Mouse (Mus musculus) megakaryocyte, embryonic 14.5 days (primary cell): Measurements from ENCODE around the gene Racgap1.

ENCODE experiments used
- FLI1 ChIP-seq: IDR thresholded peaks from 2 replicates; pipeline ENCODE4 v1.6.1; 2012; ENCODE audit warnings: low read length, inconsistent platforms, mixed read lengths
- GATA1 ChIP-seq: IDR thresholded peaks from 3 replicates; pipeline ENCODE4 v1.6.1; 2012; ENCODE audit warnings: mixed read lengths, low read length, inconsistent platforms, borderline replicate concordance

GRCm38 (mm10) chr15:99669392-99669791 is 17.9 kb upstream of the Racgap1 start:
- TF ChIP-seq FLI1: no peak
- no peak for TF ChIP-seq GATA1
